Mouse (Mus musculus) ZHBTc4 (cell line): ENCODE data around the gene Colgalt1.

Source experiments
- DNase-seq: peaks from one replicate; pipeline ENCODE4 v3.0.0-alpha.2; 2011; ENCODE audit warnings: low read depth, low spot score

Gene Colgalt1

GRCm38 (mm10) chr8:71627265-71628099 is 16.7 kb downstream of the Colgalt1 start:
- no peak for DNase-seq

- DNase-seq: no peak
Measured at GRCm38 (mm10) chr8:71628396-71629095, 17.7 kb downstream of the Colgalt1 start.

- DNase-seq: peak; percentile 97
Measured at GRCm38 (mm10) chr8:71629096-71629697, 18.4 kb downstream of the Colgalt1 start.

- DNase-seq: peak; percentile 89
Measured at GRCm38 (mm10) chr8:71629781-71630212, 19.0 kb downstream of the Colgalt1 start.

GRCm38 (mm10) chr8:71630761-71631160 is 20.0 kb downstream of the Colgalt1 start:
- peak; percentile 24 for DNase-seq

GRCm38 (mm10) chr8:71631897-71632296 is 21.1 kb downstream of the Colgalt1 start:
- no peak for DNase-seq

- peak; percentile 85 for DNase-seq
Measured at GRCm38 (mm10) chr8:71633164-71633563, 22.4 kb downstream of the Colgalt1 start.

- peak; percentile 84 for DNase-seq
Measured at GRCm38 (mm10) chr8:71633981-71634667, 23.3 kb downstream of the Colgalt1 start.

- no peak for DNase-seq
Measured at GRCm38 (mm10) chr8:71637149-71638095, 26.6 kb downstream of the Colgalt1 start.

- DNase-seq: no peak
Measured at GRCm38 (mm10) chr8:71638321-71638720, 27.5 kb downstream of the Colgalt1 start.

- DNase-seq: no peak
Measured at GRCm38 (mm10) chr8:71639318-71639717, 28.5 kb downstream of the Colgalt1 start.

- no peak for DNase-seq
Measured at GRCm38 (mm10) chr8:71645510-71645909, 34.7 kb downstream of the Colgalt1 start.

- peak; percentile 80 for DNase-seq
Measured at GRCm38 (mm10) chr8:71654600-71654999, 43.8 kb downstream of the Colgalt1 start.

- DNase-seq: peak; percentile 36
Measured at GRCm38 (mm10) chr8:71657816-71658215, 47.0 kb downstream of the Colgalt1 start.

GRCm38 (mm10) chr8:71658515-71659049 is 47.8 kb downstream of the Colgalt1 start:
- DNase-seq: no peak

- no peak for DNase-seq
Measured at GRCm38 (mm10) chr8:71659751-71660150, 49.0 kb downstream of the Colgalt1 start.

- DNase-seq: peak; percentile 91
Measured at GRCm38 (mm10) chr8:71660325-71661120, 49.7 kb downstream of the Colgalt1 start.

- peak; percentile 96 for DNase-seq
Measured at GRCm38 (mm10) chr8:71665331-71666130, 54.7 kb downstream of the Colgalt1 start.

GRCm38 (mm10) chr8:71666855-71667254 is 56.1 kb downstream of the Colgalt1 start:
- no peak for DNase-seq
